Mouse (Mus musculus) MEL (cell line): Measurements from ENCODE around the gene Ccdc162.

Experiments used
- CHD1 ChIP-seq: IDR thresholded peaks from 2 replicates; pipeline ENCODE4 v1.6.1; 2012; ENCODE audit warnings: low read depth, mild to moderate bottlenecking, inconsistent platforms, low read length, improper control_type of control experiment
- CTCF ChIP-seq, 3 experiments: IDR thresholded peaks in 2 of 3; conservative IDR thresholded peaks in 1 of 3; 2 replicates each; pipeline ENCODE4 v1.5.1; 2011 to 2012; ENCODE audit warnings: low read length in 3 of 3, low read depth in 2 of 3, mild to moderate bottlenecking in 2 of 3, improper control_type of control experiment in 1 of 3, inconsistent platforms in 1 of 3, mixed read lengths in 1 of 3, moderate library complexity in 1 of 3; ENCODE audit not compliant: control insufficient read depth in 1 of 3, insufficient read depth in 1 of 3, poor library complexity in 1 of 3, severe bottlenecking in 1 of 3
- EP300 ChIP-seq, 2 experiments: IDR thresholded peaks; 2 replicates each; pipeline ENCODE4 v1.6.1; 2011; ENCODE audit warnings: improper control_type of control experiment in 2 of 2, low read length in 2 of 2, low read depth in 1 of 2, mild to moderate bottlenecking in 1 of 2
- ETS1 ChIP-seq: IDR thresholded peaks from 2 replicates; pipeline ENCODE4 v1.6.1; 2012; ENCODE audit warnings: low read depth, mild to moderate bottlenecking, inconsistent platforms, low read length, improper control_type of control experiment, moderate library complexity
- KAT2A ChIP-seq: conservative IDR thresholded peaks from 2 replicates; pipeline ENCODE4 v1.6.1; 2012; ENCODE audit warnings: low read depth, low read length, improper control_type of control experiment, inconsistent platforms
- MAX ChIP-seq: IDR thresholded peaks from 2 replicates; pipeline ENCODE4 v1.6.1; 2011; ENCODE audit warnings: low read length, improper control_type of control experiment
- MEF2A ChIP-seq: IDR thresholded peaks from 2 replicates; pipeline ENCODE4 v1.6.1; 2014; ENCODE audit warnings: low read depth, mild to moderate bottlenecking, inconsistent platforms, low read length, improper control_type of control experiment; ENCODE audit not compliant: poor library complexity, insufficient replicate concordance, severe bottlenecking; ENCODE audit errors: extremely low read depth
- POLR2A ChIP-seq, 2 experiments: IDR thresholded peaks; 2 replicates each; pipeline ENCODE4 v1.6.1; 2011 to 2012; ENCODE audit warnings: low read length in 2 of 2, mild to moderate bottlenecking in 2 of 2, control low read depth in 1 of 2, improper control_type of control experiment in 1 of 2, low read depth in 1 of 2, moderate library complexity in 1 of 2; ENCODE audit not compliant: control insufficient read depth in 1 of 2, insufficient read depth in 1 of 2, poor library complexity in 1 of 2
- POLR2AphosphoS5 ChIP-seq: IDR thresholded peaks from 2 replicates; pipeline ENCODE4 v1.6.1; 2012; ENCODE audit warnings: low read depth, borderline replicate concordance, mild to moderate bottlenecking, inconsistent platforms, low read length, moderate library complexity, mixed read lengths
- RCOR1 ChIP-seq: IDR thresholded peaks from 2 replicates; pipeline ENCODE4 v1.6.1; 2012; ENCODE audit warnings: low read depth, mild to moderate bottlenecking, inconsistent platforms, low read length, improper control_type of control experiment
- SMC3 ChIP-seq: IDR thresholded peaks from 2 replicates; pipeline ENCODE4 v1.6.1; 2011; ENCODE audit warnings: low read depth, low read length, improper control_type of control experiment
- TCF12 ChIP-seq: IDR thresholded peaks from 2 replicates; pipeline ENCODE4 v1.6.1; 2014; ENCODE audit warnings: low read depth, mild to moderate bottlenecking, inconsistent platforms, low read length, improper control_type of control experiment, moderate library complexity
- USF2 ChIP-seq, 2 experiments: IDR thresholded peaks; 2 replicates each; pipeline ENCODE4 v1.6.1; 2011 to 2012; ENCODE audit warnings: improper control_type of control experiment in 2 of 2, low read length in 2 of 2, borderline replicate concordance in 1 of 2, inconsistent platforms in 1 of 2, low read depth in 1 of 2, mild to moderate bottlenecking in 1 of 2; ENCODE audit not compliant: insufficient read depth in 1 of 2
- ZMIZ1 ChIP-seq: IDR thresholded peaks from 2 replicates; pipeline ENCODE4 v1.6.1; 2012; ENCODE audit warnings: low read depth, mild to moderate bottlenecking, inconsistent platforms, low read length, improper control_type of control experiment, moderate library complexity

DNA sequence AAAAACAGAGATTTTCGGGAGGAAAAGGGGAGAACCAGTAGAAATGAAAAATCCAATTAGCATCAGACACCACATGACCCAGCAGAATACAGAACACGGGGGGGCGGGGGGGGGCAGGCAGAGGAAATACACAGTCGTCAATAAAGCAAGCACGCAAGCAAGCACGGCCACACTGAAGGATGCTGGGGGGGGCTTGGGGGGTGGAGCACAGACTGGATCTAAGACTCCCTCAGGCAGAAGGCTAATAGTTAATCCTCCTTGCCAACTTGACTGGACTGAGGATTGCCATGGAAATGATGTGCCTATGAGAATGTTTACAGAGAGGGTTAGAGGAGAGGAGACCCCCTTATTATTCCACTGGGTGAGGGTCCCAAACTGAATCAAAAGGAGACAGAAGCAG lies 19.0 kb upstream of the Ccdc162 start:
- no peak for TF ChIP-seq CTCF (IDR thresholded peaks at IDR 0.05 in 2 of 3, conservative IDR thresholded peaks at IDR 0.05 in 1 of 3; ENCODE audit: control insufficient read depth in 1 of 3, insufficient read depth in 1 of 3, low read depth in 2 of 3, low read length in 3 of 3, poor library complexity in 1 of 3, severe bottlenecking in 1 of 3)
- no peak for TF ChIP-seq MEF2A
- no peak for TF ChIP-seq POLR2AphosphoS5
- TF ChIP-seq EP300 (IDR thresholded peaks at IDR 0.05; ENCODE audit: low read depth in 1 of 2, low read length in 2 of 2), result no peak
- TF ChIP-seq RCOR1, result no peak
- TF ChIP-seq SMC3, result no peak
- TF ChIP-seq TCF12, result no peak
- no peak for TF ChIP-seq ZMIZ1
- no peak for TF ChIP-seq CHD1
- no peak for TF ChIP-seq POLR2A (IDR thresholded peaks at IDR 0.05; ENCODE audit: control insufficient read depth in 1 of 2, insufficient read depth in 1 of 2, low read depth in 1 of 2, low read length in 2 of 2, poor library complexity in 1 of 2)
- TF ChIP-seq ETS1, result no peak
- no peak for TF ChIP-seq MAX
- TF ChIP-seq USF2 (IDR thresholded peaks at IDR 0.05; ENCODE audit: borderline replicate concordance in 1 of 2, insufficient read depth in 1 of 2, low read depth in 1 of 2, low read length in 2 of 2), result no peak
- TF ChIP-seq KAT2A, result no peak
